In genomic region chr11:84127977-84128376, GRCm38 (mm10) we compare ENCODE assay signal across 14 mouse cellular contexts. TPM values are rescaled to one million over a fixed set of nuclear protein-coding genes. Genes with fewer than 3 reads are reported as not detected.
DNase-seq lines count a peak whose midpoint lies in the region; ATAC-seq and TF ChIP-seq lines count a peak whose summit lies in the region.
"Had no signal": no experiment of that assay in that cellular context is flagged by ENCODE, and none has a peak within 500 bp of the region (broad histone marks: within the 10 kb centered on the region; RNA-seq: fewer than 3 reads in every experiment).

No protein-coding gene starts in this region.

- no peak for ATAC-seq in embryonic facial prominence, embryonic 13.5 days (ENCODE audit: insufficient number of reproducible peaks, insufficient read depth, low FRiP score, low TSS enrichment, low read depth)
- ATAC-seq: forebrain, embryonic 13.5 days had no signal

- peaks cover 10% of the 10 kb centered on the region for H3K4me1 ChIP-seq in embryonic facial prominence, embryonic 13.5 days

- H3K36me3 ChIP-seq in embryonic facial prominence, embryonic 13.5 days = peaks cover 35% of the 10 kb centered on the region

- peak overlapping the region; percentile 82; the same call in 1 of the 2 replicates for H3K4me2 ChIP-seq in embryonic facial prominence, embryonic 13.5 days

- H3K4me3 ChIP-seq in left cerebral cortex, adult 2 months = no peak overlapping the region
- peak overlapping the region; percentile 82; the same call in 1 of the 2 replicates for H3K4me3 ChIP-seq in embryonic facial prominence, embryonic 13.5 days

- 88% methylated on average over 4 of the region's 4 CpGs for WGBS in embryonic facial prominence, embryonic 13.5 days

- intact Hi-C loops in left cerebral cortex, adult 2 months (cut with DNase I) = loop anchor here (2.0 to 5.0 kb wide), 2 partner anchors 61 to 131 kb away; no protein-coding TSS in a partner anchor

- no peak overlapping the region for H3K9ac ChIP-seq in embryonic facial prominence, embryonic 13.5 days

- DNase-seq in cerebellum, postnatal 14 days = peak; percentile 10 to 22
- no peak for DNase-seq in cerebellum, adult 11-12 months
- no peak for DNase-seq in left cerebral cortex, adult 2 months (ENCODE audit: extremely low spot score in 1 of 2, low spot score in 2 of 2)
- DNase-seq in left cerebral cortex, adult 8-10 months (ENCODE audit: low spot score in 2 of 2) = no peak
- DNase-seq in A20 (ENCODE audit: low read depth, low spot score) (peak; percentile 57), adipocyte (ENCODE audit: low spot score) (no peak)
- no peak for DNase-seq in kidney, adult 8-10 months
- DNase-seq: adrenal gland, postnatal 10 days had no signal

- no peak overlapping the region for H3K27ac ChIP-seq in left cerebral cortex, adult 2 months
- no peak overlapping the region for H3K27ac ChIP-seq in embryonic facial prominence, embryonic 13.5 days
- H3K27ac ChIP-seq: forebrain, embryonic 13.5 days; macrophage had no signal

- no peaks in the 10 kb centered on the region for H3K27me3 ChIP-seq in embryonic facial prominence, embryonic 13.5 days
- H3K27me3 ChIP-seq: forebrain, embryonic 13.5 days had no signal

- TF ChIP-seq CTCF in left cerebral cortex, adult 2 months (IDR thresholded peaks at IDR 0.05) = peak; percentile 14

- no peaks in the 10 kb centered on the region for H3K9me3 ChIP-seq in embryonic facial prominence, embryonic 13.5 days
- H3K9me3 ChIP-seq: forebrain, embryonic 13.5 days had no signal

RNA-seq across cellular contexts. Expression of gene Tada2a, which starts 1.4 kb away (rescaled TPM):
- 10 to 100 TPM; 34.0 to 35.5 TPM for total RNA-seq in left cerebral cortex, adult 2 months (2021)
- 10 to 100 TPM; 37.7 to 41.7 (median 38.8) TPM for total RNA-seq in left cerebral cortex, adult 8-10 months (2022)
- 42.6 and 45.6 TPM in 2 replicates for polyA plus RNA-seq in embryonic facial prominence, embryonic 13.5 days (2015; fragmentation: Nextera tagmentation; extraction: Ambion mirVana)

RNA-seq across cellular contexts. Expression of gene Acaca, which starts 1.5 kb away (rescaled TPM):
- total RNA-seq in left cerebral cortex, adult 2 months (2021) = 10 to 100 TPM; 80.8 to 81.2 TPM
- total RNA-seq in left cerebral cortex, adult 8-10 months (2022) = 10 to 100 TPM; 80.3 to 96.1 (median 90.3) TPM
- polyA plus RNA-seq in embryonic facial prominence, embryonic 13.5 days (2015; fragmentation: Nextera tagmentation; extraction: Ambion mirVana) = 18.8 and 19.1 TPM in 2 replicates

RNA-seq across cellular contexts. Expression of gene Gm11437, which starts 39.3 kb away (rescaled TPM):
- not detected for total RNA-seq in left cerebral cortex, adult 2 months (2021)
- not detected for total RNA-seq in left cerebral cortex, adult 8-10 months (2022)
- not detected in 2 replicates for polyA plus RNA-seq in embryonic facial prominence, embryonic 13.5 days (2015; fragmentation: Nextera tagmentation; extraction: Ambion mirVana)
- total RNA-seq: adrenal gland, postnatal 10 days; ES-E14; gastrocnemius, postnatal 4 days; left cerebral cortex, adult 18-20 months had no signal
- polyA plus RNA-seq: forebrain, embryonic 13.5 days; macrophage had no signal

RNA-seq across cellular contexts. Expression of gene Dusp14, which starts 58.9 kb away (rescaled TPM):
- 10 to 100 TPM; 80.7 to 92.7 TPM for total RNA-seq in left cerebral cortex, adult 2 months (2021)
- total RNA-seq in left cerebral cortex, adult 8-10 months (2022) = 10 to 100 TPM; 54.0 to 59.0 (median 55.3) TPM
- polyA plus RNA-seq in embryonic facial prominence, embryonic 13.5 days (2015; fragmentation: Nextera tagmentation; extraction: Ambion mirVana) = 16.6 and 19.9 TPM in 2 replicates

Comparison
In these comparisons a context has a peak if more than half of its experiments do, and no peak if none do; other contexts are left out.
1. DNase-seq: peak in cerebellum, postnatal 14 days (2 of 2) and A20 (single experiment); none in cerebellum, adult 11-12 months (single experiment), left cerebral cortex, adult 2 months (0 of 2), left cerebral cortex, adult 8-10 months (0 of 2), adipocyte (single experiment) and kidney, adult 8-10 months (0 of 2).